Mouse (Mus musculus): ENCODE data around the gene Slamf7.

DNA sequence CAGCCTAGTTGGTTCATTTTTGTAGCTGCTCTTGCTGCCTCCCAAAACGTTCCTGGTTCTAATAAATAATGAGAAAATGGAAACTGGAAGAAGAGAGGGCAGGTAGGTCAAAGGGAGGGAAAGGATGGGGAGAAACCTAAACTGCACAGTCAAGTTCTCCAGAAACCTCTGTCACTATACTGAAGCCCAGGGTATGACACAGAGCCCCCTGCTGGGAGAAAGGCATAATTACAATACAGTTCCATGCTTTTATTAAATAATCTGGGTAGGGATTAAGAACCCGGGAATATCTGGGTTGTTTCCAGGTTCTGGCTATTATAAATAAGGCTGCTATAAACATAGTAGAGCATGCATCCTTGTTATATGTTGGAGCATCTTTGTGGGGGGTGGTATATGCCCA, 38.9 kb downstream of the Slamf7 start:
- TF ChIP-seq POLR2A (IDR thresholded peaks at IDR 0.05; ENCODE audit: insufficient read depth, low read depth, low read length), result no peak
- TF ChIP-seq EP300 (IDR thresholded peaks at IDR 0.05; ENCODE audit: insufficient read depth, low read depth, low read length), result no peak
- peak; percentile 68 for TF ChIP-seq CTCF (IDR thresholded peaks at IDR 0.05)

Measured in heart, adult 2 months (tissue).